Mouse (Mus musculus): Measurements from ENCODE around the gene Pigs.

The Pigs gene

GRCm38 (mm10) chr11:78327634-78328511 is at the start of gene Pigs:
Gene Pigs, plus strand, starts transcription at chr11:78328415.
- peak; percentile 98 for DNase-seq (ENCODE audit: low spot score)

GRCm38 (mm10) chr11:78278853-78279252 is 49.4 kb upstream of the Pigs start:
- DNase-seq (ENCODE audit: low spot score): no peak

GRCm38 (mm10) chr11:78279586-78279985 is 48.6 kb upstream of the Pigs start:
- DNase-seq (ENCODE audit: low spot score): no peak

GRCm38 (mm10) chr11:78289146-78289763 is 39.0 kb upstream of the Pigs start:
- no peak for DNase-seq (ENCODE audit: low spot score)

- no peak for DNase-seq (ENCODE audit: low spot score)
Observed at GRCm38 (mm10) chr11:78290654-78291053, 37.6 kb upstream of the Pigs start, which contains the start of gene BC030499. Gene BC030499, plus strand, starts transcription at chr11:78290841.

GRCm38 (mm10) chr11:78294585-78294984 is 33.6 kb upstream of the Pigs start:
- DNase-seq (ENCODE audit: low spot score): no peak

GRCm38 (mm10) chr11:78300917-78301316 is 27.3 kb upstream of the Pigs start:
- DNase-seq (ENCODE audit: low spot score): no peak

- peak; percentile 89 for DNase-seq (ENCODE audit: low spot score)
Observed at GRCm38 (mm10) chr11:78301357-78302084, 26.7 kb upstream of the Pigs start, which contains the start of gene Spag5. Gene Spag5, plus strand, starts transcription at chr11:78301529.

GRCm38 (mm10) chr11:78305272-78305671 is 22.9 kb upstream of the Pigs start:
- no peak for DNase-seq (ENCODE audit: low spot score)

GRCm38 (mm10) chr11:78310861-78311511 is 17.2 kb upstream of the Pigs start:
- DNase-seq (ENCODE audit: low spot score): no peak

- no peak for DNase-seq (ENCODE audit: low spot score)
Observed at GRCm38 (mm10) chr11:78313662-78314061, 14.6 kb upstream of the Pigs start.

GRCm38 (mm10) chr11:78318411-78318810 is 9.8 kb upstream of the Pigs start:
- no peak for DNase-seq (ENCODE audit: low spot score)

GRCm38 (mm10) chr11:78322076-78322831 is 6.0 kb upstream of the Pigs start:
- no peak for DNase-seq (ENCODE audit: low spot score)

- peak; percentile 85 for DNase-seq (ENCODE audit: low spot score)
Observed at GRCm38 (mm10) chr11:78322860-78323259, 5.4 kb upstream of the Pigs start, which contains the start of gene Aldoc. Gene Aldoc, plus strand, starts transcription at chr11:78322968.

GRCm38 (mm10) chr11:78324000-78324785 is 4.0 kb upstream of the Pigs start:
- no peak for DNase-seq (ENCODE audit: low spot score)

GRCm38 (mm10) chr11:78324965-78325364 is 3.2 kb upstream of the Pigs start:
- DNase-seq (ENCODE audit: low spot score): no peak

GRCm38 (mm10) chr11:78327215-78327614 is 1.0 kb upstream of the Pigs start:
- no peak for DNase-seq (ENCODE audit: low spot score)

- no peak for DNase-seq (ENCODE audit: low spot score)
Observed at GRCm38 (mm10) chr11:78328512-78329056, 369 bp downstream of the Pigs start.

- DNase-seq (ENCODE audit: low spot score): no peak
Observed at GRCm38 (mm10) chr11:78332676-78333075, 4.5 kb downstream of the Pigs start.

GRCm38 (mm10) chr11:78333992-78334391 is 5.8 kb downstream of the Pigs start:
- DNase-seq (ENCODE audit: low spot score): no peak
